Mouse (Mus musculus) thymus, postnatal 10 days (tissue): Measurements from ENCODE around the gene Ldah.

Experiments
- DNase-seq, 2 experiments: peaks; one replicate each; pipeline ENCODE4 v3.0.0; 2021; ENCODE audit warnings: low spot score in 2 of 2

Gene Ldah

GRCm38 (mm10) chr12:8313270-8313771 is 105.4 kb downstream of the Ldah start, which contains the start of gene Hs1bp3:
Gene Hs1bp3, plus strand, starts transcription at chr12:8313432.
- peak; percentile 62 to 89 for DNase-seq

DNA sequence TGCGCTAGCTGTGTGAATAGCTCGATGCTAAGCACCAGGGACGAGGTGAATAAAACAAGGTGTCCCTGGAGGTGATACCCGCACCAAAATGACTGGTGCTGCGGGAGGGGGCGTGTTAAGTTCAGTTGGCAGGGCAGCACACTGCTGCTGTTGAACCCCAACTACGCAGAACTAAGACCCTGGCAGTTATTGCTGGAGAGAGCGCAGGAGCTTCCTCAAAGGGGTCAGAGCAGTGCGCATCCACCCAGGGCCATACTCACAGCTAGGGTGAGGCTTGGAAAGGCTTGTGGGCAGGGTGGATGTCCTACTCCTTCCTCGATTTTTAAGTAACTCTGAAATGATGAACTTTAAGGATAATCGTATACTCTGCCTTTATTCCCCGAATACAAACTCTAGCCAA is 105.9 kb downstream of the Ldah start:
- no peak for DNase-seq

DNA sequence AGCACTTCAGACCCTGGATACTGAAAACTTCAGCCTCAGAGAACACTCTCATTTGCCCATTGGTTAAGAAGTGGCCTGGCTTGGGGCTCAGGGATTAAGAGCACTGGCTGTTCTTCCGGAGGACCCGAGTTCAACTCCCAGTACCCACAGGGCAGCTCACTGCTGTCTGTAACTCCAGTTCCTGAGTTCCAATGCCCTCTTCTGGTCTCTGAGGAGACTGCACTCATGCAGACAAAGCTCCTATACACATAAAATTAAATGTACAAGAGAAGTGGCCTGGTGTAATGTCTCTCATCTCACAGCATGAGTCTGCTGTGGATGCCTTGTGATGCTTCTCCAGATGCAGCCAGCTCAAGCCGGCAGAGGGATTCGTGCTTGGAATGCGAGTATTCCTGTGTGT is 108.6 kb downstream of the Ldah start:
- DNase-seq = no peak

DNA sequence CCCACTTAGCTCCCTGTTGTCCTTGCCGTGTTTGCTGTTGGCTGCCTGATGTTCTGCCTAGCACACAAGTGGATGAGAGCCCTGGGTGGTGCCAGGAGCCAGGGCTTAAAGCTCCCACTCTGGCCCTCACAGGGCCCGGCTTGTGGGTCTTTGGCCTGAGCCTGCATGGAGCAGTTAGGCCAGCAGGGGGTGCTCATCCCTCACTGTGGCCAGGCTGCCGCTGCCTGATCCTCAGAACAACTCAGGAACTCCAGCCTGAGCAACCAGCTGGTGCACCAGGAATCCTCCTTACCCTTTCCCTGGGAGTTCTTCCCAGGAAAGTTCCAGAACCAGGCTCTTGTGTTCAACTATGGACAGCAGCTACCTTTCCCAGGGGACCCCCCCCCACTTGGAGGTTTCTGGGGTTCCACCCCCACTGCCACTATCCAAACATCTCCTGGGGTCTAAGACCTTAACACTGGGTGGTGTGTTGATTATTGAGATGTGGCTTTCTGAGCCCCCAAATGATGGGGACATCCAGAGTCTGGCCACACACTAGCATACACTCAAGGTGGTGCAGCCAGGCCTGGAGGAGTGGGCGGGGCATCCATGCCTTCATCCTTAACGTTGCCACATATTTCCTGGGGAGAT is 112.3 kb downstream of the Ldah start:
- peak; percentile 20 to 69 for DNase-seq

GRCm38 (mm10) chr12:8321506-8321905 is 113.6 kb downstream of the Ldah start:
- no peak for DNase-seq

DNA sequence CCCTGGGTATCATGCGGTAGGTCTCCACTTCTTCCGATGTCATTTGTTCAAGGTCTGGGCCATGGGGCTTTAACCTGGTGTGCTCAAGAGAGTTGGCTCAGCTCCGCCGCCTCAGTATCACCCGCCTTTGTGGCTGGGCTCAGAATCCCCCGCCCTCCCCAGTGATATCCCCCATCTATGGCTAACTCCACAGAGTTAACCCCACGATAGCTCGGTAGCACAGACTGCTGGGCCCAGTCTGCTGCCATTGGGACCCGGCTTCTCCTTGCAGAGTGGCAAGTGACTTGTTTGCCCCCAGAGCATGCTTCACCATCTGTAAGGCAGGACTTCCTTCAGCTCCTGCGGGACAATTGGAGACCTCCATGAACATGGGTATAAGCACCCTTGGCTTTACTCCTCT is 116.2 kb downstream of the Ldah start:
- DNase-seq = no peak

DNA sequence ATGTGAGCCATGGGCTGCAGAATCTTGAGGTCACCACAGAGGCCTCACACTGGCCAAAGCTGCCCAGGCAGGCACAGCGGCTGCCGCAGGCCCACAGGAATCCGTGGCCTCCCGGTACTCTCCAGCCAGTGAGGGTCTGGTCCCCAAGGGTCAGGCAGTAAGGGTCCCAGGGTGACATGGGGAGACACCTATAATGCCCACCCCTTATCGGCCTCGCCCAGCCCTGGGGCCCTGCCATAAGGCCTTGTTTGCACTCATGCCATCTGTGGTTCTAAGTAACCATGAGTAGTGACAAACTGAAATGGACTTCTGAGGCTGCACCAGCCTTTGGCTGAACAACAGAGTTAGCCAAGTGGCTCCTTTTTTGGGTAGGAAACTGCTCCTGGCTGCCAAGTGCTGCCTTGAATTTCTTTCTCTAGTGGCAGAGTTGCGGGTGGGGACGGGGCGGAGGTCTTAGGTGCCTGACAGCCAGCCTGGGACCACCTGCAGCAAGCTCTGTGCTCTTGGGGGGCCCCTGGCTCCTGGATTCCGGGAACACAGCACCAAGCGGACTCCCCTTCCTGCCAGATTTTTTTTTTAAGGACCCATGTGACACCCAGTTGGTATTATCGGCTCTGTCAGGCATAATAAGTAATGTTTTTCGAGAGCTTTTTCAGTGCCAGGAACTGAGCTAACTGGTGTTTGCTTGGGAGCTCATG is 117.5 kb downstream of the Ldah start:
- DNase-seq = no peak

DNA sequence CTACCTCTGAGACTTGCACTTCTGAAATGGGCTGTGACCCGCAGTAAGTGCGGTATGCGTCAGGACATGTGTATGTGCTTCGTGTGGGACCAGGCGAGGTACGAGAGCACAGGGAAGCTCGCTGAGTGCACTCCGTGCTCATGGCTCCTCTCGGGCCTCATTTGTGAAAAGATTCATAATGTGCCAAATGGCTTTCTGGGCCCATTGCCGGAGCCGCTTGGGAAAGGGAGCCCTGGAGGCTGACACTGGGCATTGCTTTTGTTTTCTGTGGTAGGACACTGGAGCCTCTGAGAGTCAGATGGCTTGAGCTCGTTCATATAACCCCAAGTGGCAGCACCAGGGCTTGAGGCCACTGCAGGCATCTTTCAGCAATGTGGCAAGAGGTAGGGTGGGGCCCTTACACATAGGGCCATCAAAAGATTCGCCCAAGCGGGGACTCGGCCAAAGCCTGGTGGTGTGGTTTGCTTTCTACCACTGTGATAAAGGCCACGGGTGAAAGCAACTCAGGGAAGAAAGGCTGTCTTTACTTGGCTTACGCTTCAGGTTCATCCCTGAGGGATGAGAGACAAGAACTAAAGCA is 118.1 kb downstream of the Ldah start:
- DNase-seq = no peak

DNA sequence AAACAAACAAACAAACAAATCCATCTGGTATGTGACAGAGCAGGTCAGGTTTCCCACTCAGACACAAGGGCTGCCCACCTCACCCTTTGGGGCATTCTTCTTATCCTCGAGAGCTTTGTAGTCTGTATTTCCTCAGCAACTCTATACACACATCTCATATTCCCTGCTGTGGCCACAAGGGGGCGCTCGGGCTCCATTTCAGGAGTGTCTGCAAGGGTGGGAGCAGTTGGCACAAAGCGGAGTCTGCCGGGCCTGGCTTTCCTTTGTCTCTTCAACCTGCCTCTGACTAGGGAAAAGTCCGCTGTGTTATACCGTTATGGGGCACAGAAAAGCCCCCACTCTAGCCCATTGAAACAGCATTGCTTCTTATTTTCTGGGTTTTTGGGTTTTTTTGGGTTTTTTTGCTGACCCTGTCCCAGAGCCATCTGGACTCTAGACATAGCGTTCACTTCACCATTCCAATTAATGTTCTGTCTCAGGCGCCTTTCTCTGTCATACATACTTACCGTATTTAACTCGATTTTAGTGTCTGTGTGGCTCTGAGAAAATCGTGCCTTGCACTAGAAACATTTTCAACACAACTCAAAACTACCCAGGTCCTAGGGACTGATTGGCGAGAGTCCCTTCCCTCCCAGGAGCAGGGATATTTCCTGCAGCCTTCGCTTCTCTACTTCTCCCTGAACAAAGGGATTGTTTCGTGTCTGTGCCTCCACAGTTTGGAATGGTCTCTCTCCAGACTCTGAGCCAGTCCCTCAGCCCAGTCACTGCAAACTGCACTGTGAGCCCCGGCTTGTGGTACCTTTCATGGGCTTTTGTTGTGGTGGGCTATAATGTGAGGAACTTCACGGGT is 119.1 kb downstream of the Ldah start:
- peak; percentile 70 to 90 for DNase-seq

GRCm38 (mm10) chr12:8327675-8328053 is 119.8 kb downstream of the Ldah start:
- no peak for DNase-seq

- no peak for DNase-seq
These were observed 121.3 kb downstream of the Ldah start for GRCm38 (mm10) chr12:8329236-8329635.

GRCm38 (mm10) chr12:8331489-8332173 is 123.7 kb downstream of the Ldah start:
- DNase-seq = no peak

DNA sequence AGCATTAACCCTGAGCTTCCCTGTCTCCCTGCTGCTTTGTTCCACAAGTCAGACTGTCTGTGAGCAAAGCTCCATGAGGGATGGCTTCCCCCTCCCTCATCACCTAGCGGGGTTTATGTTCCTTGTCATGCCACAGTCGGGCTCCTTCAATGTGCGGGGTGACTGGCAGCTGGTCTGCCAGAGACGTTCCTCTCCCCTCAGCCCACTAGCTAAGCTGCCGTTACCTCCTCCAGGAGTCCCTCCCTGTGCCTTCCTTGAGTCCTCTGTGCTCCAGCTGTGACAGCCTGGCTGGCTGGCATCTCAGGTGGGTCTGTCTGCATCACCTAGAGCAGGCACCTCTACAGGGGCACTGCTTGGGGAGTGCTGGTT is 124.3 kb downstream of the Ldah start:
- DNase-seq = no peak

DNA sequence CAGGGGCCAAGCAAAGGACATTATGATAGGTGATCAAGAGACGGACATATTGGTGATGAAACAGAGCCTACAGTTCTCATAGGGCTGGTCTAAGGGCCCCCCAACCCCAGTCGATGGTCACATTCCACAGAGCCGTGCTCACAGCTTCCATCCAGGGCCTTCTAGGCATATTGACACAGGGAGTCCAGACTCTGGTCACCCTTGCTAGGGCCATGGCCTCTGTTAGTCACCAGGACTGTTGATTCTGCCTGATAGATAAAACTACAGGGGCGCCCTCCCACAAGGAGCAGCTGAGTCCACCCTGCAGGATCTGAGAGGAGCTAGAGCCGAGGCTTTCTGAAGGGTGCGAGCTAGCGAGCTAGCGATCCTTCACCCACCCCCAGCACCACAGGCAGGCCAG is 125.7 kb downstream of the Ldah start:
- no peak for DNase-seq

DNA sequence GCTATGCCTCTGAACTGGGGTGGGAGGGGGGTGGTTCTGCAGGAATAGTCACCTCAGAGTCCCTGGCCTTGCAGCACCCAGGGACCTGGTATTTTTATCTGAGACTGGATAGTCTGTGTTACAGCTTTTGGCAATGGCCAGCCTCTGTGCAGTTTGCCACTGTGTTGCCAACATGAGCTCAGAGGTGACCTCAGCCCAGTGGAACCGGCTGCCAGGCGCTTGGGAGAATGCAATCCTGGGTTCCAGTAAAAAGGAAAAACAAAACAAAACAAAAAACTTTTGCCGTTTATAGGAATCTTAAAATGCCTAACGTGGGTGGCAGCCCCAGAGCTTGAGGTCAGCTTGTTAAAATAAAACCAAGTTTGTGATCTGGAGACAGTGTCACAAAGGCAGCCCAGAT is 126.4 kb downstream of the Ldah start:
- no peak for DNase-seq
